Mouse (Mus musculus) megakaryocyte, embryonic 14.5 days (primary cell): Measurements from ENCODE around the gene Rsph10b.

Source experiments
- FLI1 ChIP-seq: IDR thresholded peaks from 2 replicates; pipeline ENCODE4 v1.6.1; 2012; ENCODE audit warnings: low read length, inconsistent platforms, mixed read lengths
- GATA1 ChIP-seq: IDR thresholded peaks from 3 replicates; pipeline ENCODE4 v1.6.1; 2012; ENCODE audit warnings: mixed read lengths, low read length, inconsistent platforms, borderline replicate concordance

DNA sequence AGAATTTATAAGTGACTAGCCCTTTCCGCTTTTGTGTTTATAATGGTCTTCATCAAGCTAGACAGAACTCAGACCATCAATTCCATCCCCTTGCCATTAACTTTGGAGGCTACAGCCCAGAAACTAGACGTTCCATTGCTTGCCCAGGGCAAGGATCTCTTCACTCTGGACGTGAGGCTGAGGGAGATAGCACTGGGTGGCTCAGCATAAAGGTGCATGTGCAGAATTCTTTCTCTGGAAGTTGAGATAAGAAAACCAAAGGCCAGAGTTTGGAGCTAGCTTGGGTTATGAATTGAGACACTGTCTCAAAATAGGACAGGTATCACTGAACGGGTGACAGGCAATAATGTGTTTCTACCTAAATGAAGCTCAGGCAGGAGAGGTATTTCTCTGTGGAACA, 29.0 kb upstream of the Rsph10b start:
- no peak for TF ChIP-seq FLI1
- TF ChIP-seq GATA1, result no peak
